Mouse (Mus musculus): ENCODE measurements around the gene Sorbs2.

The Sorbs2 gene

GRCm38 (mm10) chr8:45682845-45683383, 175.3 kb downstream of the Sorbs2 start:
- DNase-seq, result no peak

- DNase-seq, result no peak
These were observed 180.5 kb downstream of the Sorbs2 start for GRCm38 (mm10) chr8:45687942-45688695.

GRCm38 (mm10) chr8:45689611-45690207, 182.1 kb downstream of the Sorbs2 start:
- no peak for DNase-seq

GRCm38 (mm10) chr8:45700100-45700499, 192.5 kb downstream of the Sorbs2 start:
- no peak for DNase-seq

- DNase-seq, result no peak
These were observed 196.1 kb downstream of the Sorbs2 start for GRCm38 (mm10) chr8:45703700-45704101.

GRCm38 (mm10) chr8:45709098-45709497, 201.5 kb downstream of the Sorbs2 start:
- no peak for DNase-seq

GRCm38 (mm10) chr8:45709734-45710133, 202.1 kb downstream of the Sorbs2 start:
- no peak for DNase-seq

GRCm38 (mm10) chr8:45712610-45713009, 205.0 kb downstream of the Sorbs2 start:
- DNase-seq, result no peak

GRCm38 (mm10) chr8:45714806-45715205, 207.2 kb downstream of the Sorbs2 start:
- no peak for DNase-seq

- DNase-seq, result no peak
These were observed 207.9 kb downstream of the Sorbs2 start for GRCm38 (mm10) chr8:45715330-45716027.

- no peak for DNase-seq
These were observed 212.2 kb downstream of the Sorbs2 start for GRCm38 (mm10) chr8:45719776-45720175.

- no peak for DNase-seq
These were observed 216.6 kb downstream of the Sorbs2 start for GRCm38 (mm10) chr8:45724204-45724603.

GRCm38 (mm10) chr8:45725321-45725720, 217.7 kb downstream of the Sorbs2 start:
- no peak for DNase-seq

GRCm38 (mm10) chr8:45729850-45730382, 222.3 kb downstream of the Sorbs2 start:
- DNase-seq, result no peak

GRCm38 (mm10) chr8:45730795-45731194, 223.2 kb downstream of the Sorbs2 start:
- DNase-seq, result no peak

- DNase-seq, result no peak
These were observed 226.5 kb downstream of the Sorbs2 start for GRCm38 (mm10) chr8:45734071-45734470.

- no peak for DNase-seq
These were observed 229.7 kb downstream of the Sorbs2 start for GRCm38 (mm10) chr8:45737266-45737665.

GRCm38 (mm10) chr8:45743326-45743725, 235.7 kb downstream of the Sorbs2 start:
- DNase-seq, result no peak

GRCm38 (mm10) chr8:45743739-45744138, 236.2 kb downstream of the Sorbs2 start:
- no peak for DNase-seq

- DNase-seq, result no peak
These were observed 244.2 kb downstream of the Sorbs2 start for GRCm38 (mm10) chr8:45751512-45752502.

GRCm38 (mm10) chr8:45755482-45755881, 247.9 kb downstream of the Sorbs2 start:
- DNase-seq, result no peak

GRCm38 (mm10) chr8:45755972-45756371, 248.4 kb downstream of the Sorbs2 start:
- DNase-seq, result no peak

Data from spleen, adult 18-20 months (tissue).